Comparison of ENCODE assay signal across 14 mouse cellular contexts in genomic region chr16:23437404-23438166, GRCm38 (mm10). TPM values are rescaled to one million over a fixed set of nuclear protein-coding genes. Genes with fewer than 3 reads are reported as not detected.
DNase-seq lines count a peak whose midpoint lies in the region; ATAC-seq and TF ChIP-seq lines count a peak whose summit lies in the region.
"Had no signal": no experiment of that assay in that cellular context is flagged by ENCODE, and none has a peak within 500 bp of the region (broad histone marks: within the 10 kb centered on the region; RNA-seq: fewer than 3 reads in every experiment).

No protein-coding gene starts in this region.

- no peak overlapping the region for H3K9ac ChIP-seq in liver, embryonic 11.5 days (ENCODE audit: low read depth, low read length)
- no peak overlapping the region for H3K9ac ChIP-seq in forebrain, embryonic 12.5 days
- H3K9ac ChIP-seq: forebrain, postnatal 0 days; hindbrain, embryonic 14.5 days had no signal

- H3K27ac ChIP-seq in cerebellum, adult 2 months (ENCODE audit: insufficient read depth, low read length), result no peak overlapping the region
- H3K27ac ChIP-seq in liver, embryonic 11.5 days (ENCODE audit: low read depth, low read length), result no peak overlapping the region
- H3K27ac ChIP-seq in forebrain, embryonic 12.5 days, result no peak overlapping the region
- H3K27ac ChIP-seq: hindbrain, embryonic 14.5 days had no signal

- H3K4me3 ChIP-seq in cerebellum, adult 2 months (replicated peaks; ENCODE audit: insufficient read depth, low read depth, low read length), result no peak overlapping the region
- H3K4me3 ChIP-seq in liver, embryonic 11.5 days (ENCODE audit: low read depth, low read length), result no peak overlapping the region
- no peak overlapping the region for H3K4me3 ChIP-seq in forebrain, embryonic 12.5 days (replicated peaks)
- H3K4me3 ChIP-seq: myocyte had no signal

- peak; percentile 20; the same call in 1 of the 2 replicates for TF ChIP-seq CTCF in cerebellum, adult 2 months (IDR thresholded peaks at IDR 0.05; ENCODE audit: borderline replicate concordance, insufficient read depth, low read depth, low read length)

- no peaks in the 10 kb centered on the region for H3K9me3 ChIP-seq in liver, embryonic 11.5 days (ENCODE audit: control insufficient read depth, low read length)
- no peaks in the 10 kb centered on the region for H3K9me3 ChIP-seq in forebrain, embryonic 12.5 days

- TF ChIP-seq POLR2A in cerebellum, adult 2 months (IDR thresholded peaks at IDR 0.05; ENCODE audit: borderline replicate concordance, insufficient read depth, low read length), result no peak

- H3K36me3 ChIP-seq in liver, embryonic 11.5 days (ENCODE audit: control insufficient read depth, insufficient read depth, low read length), result no peaks in the 10 kb centered on the region
- H3K36me3 ChIP-seq in splenic B cell, adult 2 months (ENCODE audit: control insufficient read depth, insufficient read depth, low read length, poor library complexity, severe bottlenecking), result no peaks in the 10 kb centered on the region
- H3K36me3 ChIP-seq in forebrain, embryonic 12.5 days (replicated peaks), result no peaks in the 10 kb centered on the region

- no peak overlapping the region for H3K4me2 ChIP-seq in liver, embryonic 11.5 days
- no peak overlapping the region for H3K4me2 ChIP-seq in forebrain, embryonic 12.5 days
- H3K4me2 ChIP-seq: hindbrain, embryonic 14.5 days had no signal

- ATAC-seq in liver, embryonic 11.5 days (replicated peaks; ENCODE audit: low FRiP score), result no peak
- ATAC-seq in forebrain, embryonic 12.5 days (ENCODE audit: low FRiP score), result no peak
- no peak for ATAC-seq in megakaryocyte, adult 5-6 weeks (ENCODE audit: poor library complexity, severe bottlenecking)
- ATAC-seq: forebrain, postnatal 0 days had no signal

- H3K27me3 ChIP-seq in cerebellum, adult 2 months (ENCODE audit: control insufficient read depth, insufficient read depth, low read length), result no peaks in the 10 kb centered on the region
- H3K27me3 ChIP-seq in liver, embryonic 11.5 days (replicated peaks; ENCODE audit: control insufficient read depth, insufficient read depth, low read length), result no peaks in the 10 kb centered on the region
- no peaks in the 10 kb centered on the region for H3K27me3 ChIP-seq in splenic B cell, adult 2 months (ENCODE audit: control insufficient read depth, insufficient read depth, low read length, poor library complexity, severe bottlenecking)
- no peaks in the 10 kb centered on the region for H3K27me3 ChIP-seq in forebrain, embryonic 12.5 days

- 67% methylated on average over 12 of the region's 12 CpGs for WGBS in cerebellum, adult 2 months
- WGBS in liver, embryonic 11.5 days, result 56% methylated on average over 12 of the region's 12 CpGs
- 80% methylated on average over 12 of the region's 12 CpGs for WGBS in forebrain, embryonic 12.5 days

- no peaks in the 10 kb centered on the region for H3K4me1 ChIP-seq in cerebellum, adult 2 months (ENCODE audit: control insufficient read depth, insufficient read depth, low read length)
- no peaks in the 10 kb centered on the region for H3K4me1 ChIP-seq in liver, embryonic 11.5 days (replicated peaks; ENCODE audit: control insufficient read depth, insufficient read depth, low read length)
- H3K4me1 ChIP-seq in forebrain, embryonic 12.5 days, result no peaks in the 10 kb centered on the region

- no peak for DNase-seq in cerebellum, adult 2 months
- DNase-seq in cerebellum, adult 11 months, result no peak
- DNase-seq in liver, result peak; percentile 10
- no peak for DNase-seq in liver, embryonic 11.5 days (ENCODE audit: low spot score)
- peak; percentile 27 for DNase-seq in ZHBTc4 (ENCODE audit: low read depth, low spot score)
- peak; percentile 44 for DNase-seq in splenic B cell, adult 2 months (ENCODE audit: low read depth, low spot score)
- DNase-seq: forebrain, postnatal 0 days; lung, postnatal 4 days; retina, postnatal 1 day had no signal

RNA-seq across cellular contexts. Expression of gene Rtp1, which starts 8.7 kb away (rescaled TPM):
- 0.56 and 0.81 TPM in 2 replicates for polyA plus RNA-seq in cerebellum, adult 2 months (2012; rRNA removed)
- polyA plus RNA-seq in liver, embryonic 11.5 days (2014; fragmentation: Nextera tagmentation; extraction: Ambion mirVana), result not detected in 2 replicates
- polyA plus RNA-seq in forebrain, embryonic 12.5 days (2016; fragmentation: Nextera tagmentation; extraction: Ambion mirVana), result 0.42 and 0.94 TPM in 2 replicates
- total RNA-seq in megakaryocyte, adult 5-6 weeks (2015), result not detected in 2 replicates
- not detected in 2 replicates for total RNA-seq in megakaryocyte, adult 5-6 weeks (2017)
- total RNA-seq: heart, adult 8-10 months had no signal
- polyA plus RNA-seq: hindbrain, embryonic 14.5 days; myocyte had no signal

Comparison
In these comparisons a context has a peak if more than half of its experiments do, and no peak if none do; other contexts are left out.
1. DNase-seq: peak in liver (single experiment), ZHBTc4 (single experiment) and splenic B cell, adult 2 months (single experiment); none in cerebellum, adult 2 months (0 of 2), cerebellum, adult 11 months (single experiment) and liver, embryonic 11.5 days (single experiment).